Mouse (Mus musculus) liver, postnatal 0 days (tissue): ENCODE results near the gene Inca1.
A peak's percentile ranks its signal among the peaks of the same experiment; 100 is the strongest.

ENCODE experiments used
- CTCF ChIP-seq: sonication (generic); IDR thresholded peaks from 2 replicates; pipeline ENCODE4 v1.5.1; 2016; ENCODE audit warnings: antibody characterized with exemption, low read depth
- EP300 ChIP-seq: IDR thresholded peaks from 2 replicates; pipeline ENCODE4 v1.6.1; 2016; ENCODE audit warnings: antibody characterized with exemption, low read depth, mild to moderate bottlenecking

DNA sequence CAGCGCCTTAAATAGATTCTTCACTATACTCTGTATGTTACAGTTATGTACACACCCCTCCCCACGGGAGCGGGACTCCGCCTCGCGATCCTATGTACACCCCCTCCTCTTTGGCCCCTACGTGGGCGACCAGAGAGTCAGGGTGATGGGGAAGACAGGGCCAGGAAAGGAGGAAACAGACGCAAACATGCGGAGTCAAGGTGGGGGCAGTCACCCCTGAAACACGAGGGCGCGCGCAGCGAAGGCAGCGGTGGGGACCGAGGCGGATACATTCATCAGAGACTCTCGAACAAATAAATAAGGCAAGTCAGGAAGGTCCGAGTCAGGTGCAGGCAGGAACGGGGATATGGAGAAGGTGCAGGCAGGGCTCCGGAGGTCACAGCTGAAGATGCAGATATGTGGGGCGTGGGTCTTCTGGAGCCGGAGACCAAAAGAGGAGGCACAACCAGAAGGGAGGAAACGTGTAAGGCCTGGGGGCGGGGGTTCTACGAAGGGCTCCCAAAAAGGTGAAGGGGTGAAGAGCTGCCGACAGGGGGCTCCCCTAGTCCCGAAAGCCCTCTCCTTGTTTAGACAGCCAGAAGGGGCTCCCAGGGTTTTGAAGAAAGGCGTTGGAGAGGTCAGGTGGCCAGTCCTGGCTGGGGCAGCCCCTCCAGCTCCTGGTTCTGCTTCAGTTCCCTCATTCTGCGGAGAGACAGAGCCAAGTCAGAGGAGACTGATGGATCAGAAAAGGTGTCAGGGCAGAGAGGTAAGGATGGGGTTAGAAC is 30.2 kb downstream of the Inca1 start:
- TF ChIP-seq CTCF = peak; percentile 64
- no peak for TF ChIP-seq EP300
